Mouse (Mus musculus): ENCODE results near the gene Tstd1. TPM values are rescaled to one million over a fixed set of nuclear protein-coding genes. Genes with fewer than 3 reads are reported as not detected.

Gene Tstd1
- polyA plus RNA-seq, 1 experiment from 2014 or later = 5.6 TPM

- ATAC-seq = no peak
- Histone ChIP-seq H3K27me3 (replicated peaks; ENCODE audit: control insufficient read depth, insufficient read depth, low read length) (no peaks in the 10 kb centered on the region), H3K4me1 (ENCODE audit: control insufficient read depth, insufficient read depth, low read length) (peaks cover 9% of the 10 kb centered on the region), H3K9ac (ENCODE audit: low read depth, low read length) (no peak overlapping the region), H3K27ac (ENCODE audit: low read length) (no peak overlapping the region), H3K4me3 (ENCODE audit: low read length) (no peak overlapping the region), H3K9me3 (ENCODE audit: control insufficient read depth, low read length) (no peaks in the 10 kb centered on the region), H3K36me3 (ENCODE audit: control insufficient read depth, insufficient read depth, low read length) (no peaks in the 10 kb centered on the region), H3K4me2 (ENCODE audit: low read depth, low read length) (no peak overlapping the region)
- WGBS = 77% methylated on average over 5 of the region's 5 CpGs
Measured at GRCm38 (mm10) chr1:171432158-171432557, 13.5 kb downstream of the Tstd1 start.

- Histone ChIP-seq H3K9ac (ENCODE audit: low read depth, low read length) (no peak overlapping the region), H3K27ac (ENCODE audit: low read length) (no peak overlapping the region), H3K4me1 (ENCODE audit: control insufficient read depth, insufficient read depth, low read length) (peaks cover 24% of the 10 kb centered on the region), H3K36me3 (ENCODE audit: control insufficient read depth, insufficient read depth, low read length) (no peaks in the 10 kb centered on the region), H3K4me3 (ENCODE audit: low read length) (no peak overlapping the region), H3K4me2 (ENCODE audit: low read depth, low read length) (0 out of 2 replicates have a peak overlapping the region, but pooled peaks have one; percentile 3), H3K27me3 (replicated peaks; ENCODE audit: control insufficient read depth, insufficient read depth, low read length) (no peaks in the 10 kb centered on the region), H3K9me3 (ENCODE audit: control insufficient read depth, low read length) (no peaks in the 10 kb centered on the region)
- 20% methylated on average over 7 of the region's 7 CpGs for WGBS
- ATAC-seq = no peak
Measured at GRCm38 (mm10) chr1:171435288-171435814, 16.7 kb downstream of the Tstd1 start.

GRCm38 (mm10) chr1:171435974-171436373 is 17.3 kb downstream of the Tstd1 start:
- no peak for ATAC-seq
- Histone ChIP-seq H3K4me3 (ENCODE audit: low read length) (no peak overlapping the region), H3K9me3 (ENCODE audit: control insufficient read depth, low read length) (no peaks in the 10 kb centered on the region), H3K4me1 (ENCODE audit: control insufficient read depth, insufficient read depth, low read length) (peaks cover 30% of the 10 kb centered on the region), H3K4me2 (ENCODE audit: low read depth, low read length) (no peak overlapping the region), H3K27ac (ENCODE audit: low read length) (no peak overlapping the region), H3K36me3 (ENCODE audit: control insufficient read depth, insufficient read depth, low read length) (no peaks in the 10 kb centered on the region), H3K27me3 (replicated peaks; ENCODE audit: control insufficient read depth, insufficient read depth, low read length) (no peaks in the 10 kb centered on the region), H3K9ac (ENCODE audit: low read depth, low read length) (no peak overlapping the region)
- 41% methylated on average over 1 of the region's 1 CpGs for WGBS

- Histone ChIP-seq H3K27me3 (replicated peaks; ENCODE audit: control insufficient read depth, insufficient read depth, low read length) (no peaks in the 10 kb centered on the region), H3K4me1 (ENCODE audit: control insufficient read depth, insufficient read depth, low read length) (peaks cover 39% of the 10 kb centered on the region), H3K9ac (ENCODE audit: low read depth, low read length) (peak within 1 kb of the TSS; percentile 76), H3K4me3 (ENCODE audit: low read length) (peak within 1 kb of the TSS; percentile 65), H3K9me3 (ENCODE audit: control insufficient read depth, low read length) (no peaks in the 10 kb centered on the region), H3K36me3 (ENCODE audit: control insufficient read depth, insufficient read depth, low read length) (no peaks in the 10 kb centered on the region), H3K4me2 (ENCODE audit: low read depth, low read length) (peak within 1 kb of the TSS; percentile 62), H3K27ac (ENCODE audit: low read length) (peak within 1 kb of the TSS; percentile 85)
- 2% methylated on average over 46 of the region's 46 CpGs for WGBS
- peak; percentile 89 for ATAC-seq
Measured at GRCm38 (mm10) chr1:171437264-171438013, 18.8 kb downstream of the Tstd1 start, which contains the start of gene F11r. Gene F11r (plus strand): TSS chr1:171437535.

GRCm38 (mm10) chr1:171438014-171438670 is 19.5 kb downstream of the Tstd1 start:
- peak overlapping the region; percentile 76 for H3K9ac ChIP-seq (ENCODE audit: low read depth, low read length)

GRCm38 (mm10) chr1:171439072-171439471 is 20.4 kb downstream of the Tstd1 start:
- Histone ChIP-seq H3K4me2 (ENCODE audit: low read depth, low read length) (peak overlapping the region; percentile 62), H3K36me3 (ENCODE audit: control insufficient read depth, insufficient read depth, low read length) (no peaks in the 10 kb centered on the region), H3K27me3 (replicated peaks; ENCODE audit: control insufficient read depth, insufficient read depth, low read length) (no peaks in the 10 kb centered on the region), H3K4me3 (ENCODE audit: low read length) (peak overlapping the region; percentile 65), H3K27ac (ENCODE audit: low read length) (peak overlapping the region; percentile 85), H3K9ac (ENCODE audit: low read depth, low read length) (peak overlapping the region; percentile 76), H3K9me3 (ENCODE audit: control insufficient read depth, low read length) (no peaks in the 10 kb centered on the region), H3K4me1 (ENCODE audit: control insufficient read depth, insufficient read depth, low read length) (peaks cover 44% of the 10 kb centered on the region)
- WGBS = 26% methylated on average over 8 of the region's 8 CpGs
- ATAC-seq = no peak

More at GRCm38 (mm10) chr1:171438014-171438670, 19.5 kb downstream of the Tstd1 start:
- Histone ChIP-seq H3K4me1 (ENCODE audit: control insufficient read depth, insufficient read depth, low read length) (peaks cover 42% of the 10 kb centered on the region), H3K27me3 (replicated peaks; ENCODE audit: control insufficient read depth, insufficient read depth, low read length) (no peaks in the 10 kb centered on the region), H3K4me3 (ENCODE audit: low read length) (peak overlapping the region; percentile 65), H3K36me3 (ENCODE audit: control insufficient read depth, insufficient read depth, low read length) (no peaks in the 10 kb centered on the region), H3K27ac (ENCODE audit: low read length) (peak overlapping the region; percentile 85), H3K4me2 (ENCODE audit: low read depth, low read length) (peak overlapping the region; percentile 62), H3K9me3 (ENCODE audit: control insufficient read depth, low read length) (no peaks in the 10 kb centered on the region)
- 5% methylated on average over 18 of the region's 18 CpGs for WGBS
- ATAC-seq = no peak

GRCm38 (mm10) chr1:171440025-171440725 is 21.5 kb downstream of the Tstd1 start:
- WGBS = 21% methylated on average over 9 of the region's 9 CpGs

GRCm38 (mm10) chr1:171441466-171442412 is 23.1 kb downstream of the Tstd1 start:
- WGBS = 36% methylated on average over 7 of the region's 7 CpGs
- peak; percentile 50 for ATAC-seq
- Histone ChIP-seq H3K27me3 (replicated peaks; ENCODE audit: control insufficient read depth, insufficient read depth, low read length) (no peaks in the 10 kb centered on the region), H3K4me2 (ENCODE audit: low read depth, low read length) (peak overlapping the region; percentile 53), H3K9me3 (ENCODE audit: control insufficient read depth, low read length) (0 out of 2 replicates have a peak, but pooled peaks cover 2% of the 10 kb centered on the region), H3K9ac (ENCODE audit: low read depth, low read length) (peak overlapping the region; percentile 24), H3K4me3 (ENCODE audit: low read length) (peak overlapping the region; percentile 29), H3K36me3 (ENCODE audit: control insufficient read depth, insufficient read depth, low read length) (no peaks in the 10 kb centered on the region), H3K27ac (ENCODE audit: low read length) (peak overlapping the region; percentile 89), H3K4me1 (ENCODE audit: control insufficient read depth, insufficient read depth, low read length) (peaks cover 35% of the 10 kb centered on the region)

More at GRCm38 (mm10) chr1:171440025-171440725, 21.5 kb downstream of the Tstd1 start:
- Histone ChIP-seq H3K36me3 (ENCODE audit: control insufficient read depth, insufficient read depth, low read length) (no peaks in the 10 kb centered on the region), H3K27ac (ENCODE audit: low read length) (peak overlapping the region; percentile 89), H3K27me3 (replicated peaks; ENCODE audit: control insufficient read depth, insufficient read depth, low read length) (no peaks in the 10 kb centered on the region), H3K4me2 (ENCODE audit: low read depth, low read length) (peak overlapping the region; percentile 62), H3K4me1 (ENCODE audit: control insufficient read depth, insufficient read depth, low read length) (peaks cover 43% of the 10 kb centered on the region), H3K9ac (ENCODE audit: low read depth, low read length) (peak overlapping the region; percentile 34), H3K9me3 (ENCODE audit: control insufficient read depth, low read length) (no peaks in the 10 kb centered on the region), H3K4me3 (ENCODE audit: low read length) (peak overlapping the region; percentile 65)
- 0 out of 2 replicates have a peak, but pooled peaks have one; percentile 11 for ATAC-seq

Measured in intestine, embryonic 16.5 days (tissue).